Mouse (Mus musculus): Measurements from ENCODE around the gene Olfr1130. TPM values are rescaled to one million over a fixed set of nuclear protein-coding genes. Genes with fewer than 3 reads are reported as not detected.
"Not testable (repeated sequence)": the region's sequence is repeated elsewhere in the genome, so short reads cannot be mapped to it uniquely, and the experiment has no call there.

The Olfr1130 gene
- total RNA-seq (2017): not detected in 2 replicates

DNA sequence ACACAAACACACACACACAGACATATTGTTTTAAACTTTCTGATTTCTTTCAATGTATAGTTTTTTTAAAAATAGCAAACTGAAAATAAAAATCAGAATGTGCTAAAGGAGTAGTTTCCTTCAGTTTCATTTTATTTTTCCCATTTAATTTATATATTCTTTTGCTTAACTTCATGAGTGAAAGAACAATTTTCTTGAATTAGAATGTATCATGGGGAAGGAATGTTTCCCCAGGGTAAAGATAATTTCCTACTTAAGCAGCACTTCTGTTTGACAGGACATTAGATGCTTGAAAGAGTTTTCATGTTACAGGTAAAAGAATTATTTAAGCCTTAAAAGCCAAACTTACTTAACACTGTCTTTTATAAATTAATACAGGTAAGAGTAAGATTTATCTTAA is at the start of gene Olfr1130:
Olfr1130 (plus strand) TSS at position 301 of the 400 bp plus-strand sequence.
- ATAC-seq (replicated peaks in 1 of 2; ENCODE audit: insufficient read depth in 1 of 2, low FRiP score in 2 of 2, low TSS enrichment in 1 of 2, low read depth in 1 of 2, poor library complexity in 2 of 2, severe bottlenecking in 2 of 2): not testable (repeated sequence)

DNA sequence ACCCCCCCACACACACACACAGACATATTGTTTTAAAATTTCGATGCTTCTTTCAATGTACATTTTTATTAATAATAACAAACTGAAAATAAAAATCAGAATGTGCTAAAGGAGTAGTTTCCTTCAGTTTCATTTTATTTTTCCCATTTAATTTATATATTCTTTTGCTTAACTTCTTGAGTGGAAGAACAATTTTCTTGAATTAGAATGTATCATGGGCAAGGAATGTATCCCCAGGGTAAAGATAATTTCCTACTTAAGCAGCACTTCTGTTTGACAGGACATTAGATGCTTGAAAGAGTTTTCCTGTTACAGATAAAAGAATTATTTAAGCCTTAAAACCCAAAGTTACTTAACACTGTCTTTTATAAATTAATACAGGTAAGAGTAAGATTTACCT is 32.4 kb upstream of the Olfr1130 start, which contains the start of gene Olfr1129:
Olfr1129 (plus strand) TSS at position 301 of the 400 bp plus-strand sequence.
- ATAC-seq (replicated peaks in 1 of 2; ENCODE audit: insufficient read depth in 1 of 2, low FRiP score in 2 of 2, low TSS enrichment in 1 of 2, low read depth in 1 of 2, poor library complexity in 2 of 2, severe bottlenecking in 2 of 2): not testable (repeated sequence)

DNA sequence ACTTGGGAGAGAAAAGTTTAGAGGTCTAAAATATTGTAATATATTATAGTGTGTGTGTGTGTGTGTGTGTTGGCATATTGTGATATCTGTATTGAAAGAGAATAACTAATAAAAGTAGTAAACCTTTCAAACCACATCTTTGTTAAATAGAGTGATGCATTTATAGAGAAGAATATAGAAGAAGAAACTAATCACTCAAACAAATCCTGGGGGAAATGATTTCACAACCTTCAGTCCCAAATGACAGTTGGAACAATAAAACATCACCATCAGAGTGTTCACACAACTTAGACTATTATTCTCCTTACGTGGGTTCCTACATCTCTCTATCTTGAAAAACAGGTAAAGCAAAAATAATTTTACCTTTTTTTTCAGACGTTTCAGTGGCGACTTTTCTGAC is 20.8 kb downstream of the Olfr1130 start, which contains the start of gene Olfr1131:
Olfr1131 (plus strand) TSS at position 301 of the 400 bp plus-strand sequence.
- ATAC-seq (replicated peaks in 1 of 2; ENCODE audit: insufficient read depth in 1 of 2, low FRiP score in 2 of 2, low TSS enrichment in 1 of 2, low read depth in 1 of 2, poor library complexity in 2 of 2, severe bottlenecking in 2 of 2): no peak

DNA sequence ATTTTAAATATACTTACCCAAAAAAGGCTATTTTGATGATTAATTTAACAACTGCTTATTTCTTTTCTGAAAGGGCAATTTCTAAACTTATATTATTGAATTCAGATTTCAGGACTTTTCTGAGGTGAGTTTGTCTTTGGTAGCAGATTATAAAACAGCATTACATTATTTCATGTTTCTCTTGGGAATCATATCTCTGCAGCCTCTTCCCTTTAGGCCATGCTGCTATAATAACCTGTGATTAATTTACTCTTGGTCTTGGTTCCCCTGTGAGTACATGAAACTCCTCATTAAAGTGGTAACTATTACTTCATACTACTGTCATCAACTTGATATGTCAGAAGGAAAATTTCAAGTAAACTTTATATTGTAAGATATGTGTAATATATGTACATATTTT is 31.4 kb downstream of the Olfr1130 start, which contains the start of gene Olfr1132:
Olfr1132 (minus strand) TSS at position 101 of the 400 bp plus-strand sequence.
- no peak for ATAC-seq (replicated peaks in 1 of 2; ENCODE audit: insufficient read depth in 1 of 2, low FRiP score in 2 of 2, low TSS enrichment in 1 of 2, low read depth in 1 of 2, poor library complexity in 2 of 2, severe bottlenecking in 2 of 2)

DNA sequence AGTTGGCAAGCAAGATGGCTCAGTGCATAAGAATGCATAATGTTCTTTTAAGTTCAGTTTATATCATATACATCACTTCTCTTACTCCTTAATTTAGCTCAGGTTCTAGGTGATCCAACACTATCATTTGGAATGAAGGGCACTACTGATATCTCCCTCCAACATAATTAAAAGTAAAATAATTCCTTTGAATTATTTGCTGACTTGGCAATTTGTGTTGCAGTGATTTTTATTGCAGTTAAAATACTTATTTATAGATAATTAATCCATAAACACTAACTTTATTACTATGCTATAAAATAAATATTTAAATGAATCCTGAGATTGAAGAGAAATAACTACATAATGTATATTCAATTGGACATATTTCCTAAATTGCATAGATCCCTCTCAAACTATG is 36.4 kb downstream of the Olfr1130 start:
- ATAC-seq (replicated peaks in 1 of 2; ENCODE audit: insufficient read depth in 1 of 2, low FRiP score in 2 of 2, low TSS enrichment in 1 of 2, low read depth in 1 of 2, poor library complexity in 2 of 2, severe bottlenecking in 2 of 2): no peak

DNA sequence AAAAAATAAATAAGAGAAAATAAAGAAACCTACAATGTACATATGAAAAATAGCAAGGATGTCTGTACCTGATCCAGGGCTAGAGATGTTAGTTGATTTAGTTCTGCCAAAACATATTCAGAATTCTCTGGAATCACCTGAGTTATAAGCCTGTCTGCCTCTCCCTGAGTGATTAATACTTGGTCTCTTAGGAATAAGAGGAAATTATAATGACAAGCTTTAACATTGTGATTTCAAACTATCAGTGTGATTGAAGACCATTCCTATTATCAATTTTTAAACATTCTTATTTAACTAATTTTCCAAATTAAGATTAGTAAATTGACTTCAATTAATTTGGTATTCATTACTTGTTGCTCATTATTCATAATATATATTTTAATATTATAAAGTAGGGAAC is 41.3 kb downstream of the Olfr1130 start, which contains the start of gene Olfr1133:
Olfr1133 (minus strand) TSS at position 101 of the 400 bp plus-strand sequence.
- ATAC-seq (replicated peaks in 1 of 2; ENCODE audit: insufficient read depth in 1 of 2, low FRiP score in 2 of 2, low TSS enrichment in 1 of 2, low read depth in 1 of 2, poor library complexity in 2 of 2, severe bottlenecking in 2 of 2): no peak

DNA sequence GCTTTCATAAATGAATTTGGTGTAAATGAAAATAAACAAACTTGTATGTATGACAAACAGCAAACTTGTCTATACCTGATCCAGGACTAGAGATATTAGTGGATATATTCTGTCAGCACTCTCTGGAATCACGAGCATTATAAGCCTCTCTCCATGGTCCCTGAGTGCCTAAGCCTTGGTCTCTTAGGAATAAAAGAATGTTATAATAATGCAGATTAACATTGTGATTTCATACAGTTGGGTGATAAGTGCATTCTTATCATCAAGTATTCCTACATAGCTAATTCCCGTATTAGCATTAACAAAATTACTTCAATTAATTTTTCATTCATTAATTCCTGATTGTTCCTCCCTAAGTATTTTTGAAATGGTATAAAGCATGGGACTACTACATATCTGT is 52.3 kb downstream of the Olfr1130 start, which contains the start of gene Olfr1134:
Olfr1134 (minus strand) TSS at position 101 of the 400 bp plus-strand sequence.
- no peak for ATAC-seq (replicated peaks in 1 of 2; ENCODE audit: insufficient read depth in 1 of 2, low FRiP score in 2 of 2, low TSS enrichment in 1 of 2, low read depth in 1 of 2, poor library complexity in 2 of 2, severe bottlenecking in 2 of 2)

Other genes starting within 250 kb of the Olfr1130 start
- gene Olfr1121, start 236.3 kb upstream of the Olfr1130 start, total RNA-seq (2017): not detected in 2 replicates
- not detected in 2 replicates for gene Olfr1122, start 220.4 kb upstream of the Olfr1130 start, total RNA-seq (2017)
- not detected in 2 replicates for gene Olfr1123, start 189.6 kb upstream of the Olfr1130 start, total RNA-seq (2017)
- not detected in 2 replicates for gene Olfr1124, start 175.9 kb upstream of the Olfr1130 start, total RNA-seq (2017)
- not detected in 2 replicates for gene Olfr1126, start 152.2 kb upstream of the Olfr1130 start, total RNA-seq (2017)
- gene Pramel7, start 109.1 kb upstream of the Olfr1130 start, total RNA-seq (2017): not detected in 2 replicates
- not detected in 2 replicates for gene Pramel6, start 99.6 kb upstream of the Olfr1130 start, total RNA-seq (2017)
- gene Olfr153, start 74.4 kb upstream of the Olfr1130 start, total RNA-seq (2017): not detected in 2 replicates
- gene Olfr1128, start 60.7 kb upstream of the Olfr1130 start, total RNA-seq (2017): not detected in 2 replicates
- not detected in 2 replicates for gene Olfr1129, start 32.3 kb upstream of the Olfr1130 start, total RNA-seq (2017)
- gene Olfr1131, start 20.9 kb downstream of the Olfr1130 start, total RNA-seq (2017): not detected in 2 replicates
- not detected in 2 replicates for gene Olfr1132, start 31.3 kb downstream of the Olfr1130 start, total RNA-seq (2017)
- gene Olfr1133, start 41.2 kb downstream of the Olfr1130 start, total RNA-seq (2017): not detected in 2 replicates
- gene Olfr1134, start 52.2 kb downstream of the Olfr1130 start, total RNA-seq (2017): not detected in 2 replicates
- gene Olfr1135, start 67.5 kb downstream of the Olfr1130 start, total RNA-seq (2017): not detected in 2 replicates
- gene Olfr1136, start 87.7 kb downstream of the Olfr1130 start, total RNA-seq (2017): not detected in 2 replicates
- not detected in 2 replicates for gene Olfr1137, start 107.0 kb downstream of the Olfr1130 start, total RNA-seq (2017)
- not detected in 2 replicates for gene Olfr1138, start 133.8 kb downstream of the Olfr1130 start, total RNA-seq (2017)
- not detected in 2 replicates for gene Olfr1140, start 137.5 kb downstream of the Olfr1130 start, total RNA-seq (2017)
- gene Olfr1141, start 147.8 kb downstream of the Olfr1130 start, total RNA-seq (2017): not detected in 2 replicates
- not detected in 2 replicates for gene Olfr152, start 173.3 kb downstream of the Olfr1130 start, total RNA-seq (2017)
- gene Olfr1143, start 194.4 kb downstream of the Olfr1130 start, total RNA-seq (2017): not detected in 2 replicates
- not detected in 2 replicates for gene Olfr1145, start 203.6 kb downstream of the Olfr1130 start, total RNA-seq (2017)
- gene Olfr1148, start 224.3 kb downstream of the Olfr1130 start, total RNA-seq (2017): not detected in 2 replicates
- gene Olfr1150-ps1, start 237.8 kb downstream of the Olfr1130 start, total RNA-seq (2017): not detected in 2 replicates
- gene Olfr1151, start 249.7 kb downstream of the Olfr1130 start, total RNA-seq (2017): not detected in 2 replicates

Measured in hematopoietic stem cell, adult 5-6 weeks (primary cell).